Mouse (Mus musculus) c-Kit-positive CD71-positive TER-119-negative erythroid progenitor cells, embryonic 14.5 days (primary cell): ENCODE data around the gene Med29.
"Not testable (repeated sequence)": the region's sequence is repeated elsewhere in the genome, so short reads cannot be mapped to it uniquely, and the experiment has no call there.

ENCODE experiments used
- DNase-seq: peaks from one replicate; pipeline ENCODE4 v3.0.0-alpha.2; 2013; ENCODE audit warnings: low read depth

Med29 gene

GRCm38 (mm10) chr7:28395425-28395824 lies 2.9 kb upstream of the Med29 start:
- no peak for DNase-seq

GRCm38 (mm10) chr7:28393272-28393951 lies 904 bp upstream of the Med29 start:
- no peak for DNase-seq

- no peak for DNase-seq
Observed at GRCm38 (mm10) chr7:28390331-28390730, 2.2 kb downstream of the Med29 start.

- not testable (repeated sequence) for DNase-seq
Observed at GRCm38 (mm10) chr7:28387384-28387783, 5.1 kb downstream of the Med29 start.

GRCm38 (mm10) chr7:28386877-28387276 lies 5.6 kb downstream of the Med29 start:
- not testable (repeated sequence) for DNase-seq

- DNase-seq, result peak; percentile 74
Observed at GRCm38 (mm10) chr7:28386462-28386861, 6.0 kb downstream of the Med29 start.

GRCm38 (mm10) chr7:28386007-28386406 lies 6.5 kb downstream of the Med29 start:
- no peak for DNase-seq

GRCm38 (mm10) chr7:28385196-28385595 lies 7.3 kb downstream of the Med29 start:
- no peak for DNase-seq

GRCm38 (mm10) chr7:28384162-28384561 lies 8.3 kb downstream of the Med29 start:
- DNase-seq, result no peak

GRCm38 (mm10) chr7:28383606-28384005 lies 8.9 kb downstream of the Med29 start:
- no peak for DNase-seq

GRCm38 (mm10) chr7:28382981-28383396 lies 9.5 kb downstream of the Med29 start:
- peak; percentile 75 for DNase-seq

- no peak for DNase-seq
Observed at GRCm38 (mm10) chr7:28382347-28382951, 10.1 kb downstream of the Med29 start.

GRCm38 (mm10) chr7:28381938-28382337 lies 10.6 kb downstream of the Med29 start:
- DNase-seq, result peak; percentile 65

- DNase-seq, result peak; percentile 83
Observed at GRCm38 (mm10) chr7:28381017-28381790, 11.3 kb downstream of the Med29 start.

- DNase-seq, result no peak
Observed at GRCm38 (mm10) chr7:28380237-28381016, 12.1 kb downstream of the Med29 start, which contains the start of gene Zfp36. Gene Zfp36 (minus strand): TSS chr7:28380253.

GRCm38 (mm10) chr7:28378769-28379651 lies 13.5 kb downstream of the Med29 start:
- DNase-seq, result peak; percentile 88

- DNase-seq, result no peak
Observed at GRCm38 (mm10) chr7:28378066-28378690, 14.3 kb downstream of the Med29 start.

- no peak for DNase-seq
Observed at GRCm38 (mm10) chr7:28377190-28378065, 15.1 kb downstream of the Med29 start.

GRCm38 (mm10) chr7:28376011-28376771 lies 16.3 kb downstream of the Med29 start:
- DNase-seq, result no peak
